Mouse (Mus musculus): ENCODE data around the gene Sel1l. TPM values are rescaled to one million over a fixed set of nuclear protein-coding genes. Genes with fewer than 3 reads are reported as not detected.

Gene Sel1l
- 63.2 and 64.6 TPM in 2 replicates for polyA plus RNA-seq (2016; fragmentation: Nextera tagmentation; extraction: Ambion mirVana)

DNA sequence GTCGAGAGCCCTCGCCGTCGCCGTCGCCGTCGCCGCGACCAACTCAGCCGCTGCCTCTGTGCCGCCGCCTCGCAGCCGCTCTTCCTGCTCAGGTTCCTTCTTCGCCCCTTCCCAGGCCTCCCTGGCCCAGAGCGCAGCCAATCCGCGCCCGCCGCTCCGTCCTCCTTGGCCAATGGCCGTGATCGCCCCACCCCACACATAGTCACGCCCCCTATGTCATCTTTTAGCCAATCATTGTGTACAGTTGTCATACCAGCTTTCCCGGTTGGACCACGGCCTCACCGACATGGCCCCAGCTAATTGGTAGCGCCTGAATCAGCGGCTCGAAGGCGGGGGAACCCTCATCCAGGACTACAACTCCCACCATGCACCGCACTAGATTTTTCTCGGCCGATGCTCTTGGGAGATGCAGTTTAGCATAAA lies at the start of gene Sel1l:
TSS of gene Sel1l (minus strand) at position 113 of the 423 bp plus-strand sequence.
- DNase-seq (ENCODE audit: low spot score): peak; percentile 97
- WGBS: 1% methylated on average over 35 of the region's 35 CpGs
- Histone ChIP-seq H3K9me3 (replicated peaks) (no peaks in the 10 kb centered on the region), H3K4me1 (peaks cover 32% of the 10 kb centered on the region), H3K27me3 (ENCODE audit: low read depth, poor library complexity, severe bottlenecking) (no peaks in the 10 kb centered on the region), H3K36me3 (peaks cover 2% of the 10 kb centered on the region), H3K27ac (replicated peaks) (peak within 1 kb of the TSS; percentile 87), H3K4me3 (peak within 1 kb of the TSS; percentile 83)

- H3K27ac ChIP-seq (replicated peaks): no peak overlapping the region
- no peak overlapping the region for H3K4me3 ChIP-seq
- no peak for DNase-seq (ENCODE audit: low spot score)
- no peaks in the 10 kb centered on the region for H3K27me3 ChIP-seq (ENCODE audit: low read depth, poor library complexity, severe bottlenecking)
- no peaks in the 10 kb centered on the region for H3K4me1 ChIP-seq
- 85% methylated on average over 9 of the region's 9 CpGs for WGBS
- no peaks in the 10 kb centered on the region for H3K9me3 ChIP-seq (replicated peaks)
- no peaks in the 10 kb centered on the region for H3K36me3 ChIP-seq
Observed at GRCm38 (mm10) chr12:91892622-91893560, 43.9 kb upstream of the Sel1l start.

- WGBS: 83% methylated on average over 13 of the region's 13 CpGs
Observed at GRCm38 (mm10) chr12:91880431-91880830, 31.5 kb upstream of the Sel1l start.

GRCm38 (mm10) chr12:91878912-91879250 lies 29.9 kb upstream of the Sel1l start:
- no peak for DNase-seq (ENCODE audit: low spot score)
- Histone ChIP-seq H3K4me3 (no peak overlapping the region), H3K4me1 (peaks cover 14% of the 10 kb centered on the region), H3K27me3 (ENCODE audit: low read depth, poor library complexity, severe bottlenecking) (no peaks in the 10 kb centered on the region), H3K36me3 (no peaks in the 10 kb centered on the region), H3K9me3 (replicated peaks) (no peaks in the 10 kb centered on the region), H3K27ac (replicated peaks) (no peak overlapping the region)
- 91% methylated on average over 8 of the region's 8 CpGs for WGBS

More at GRCm38 (mm10) chr12:91880431-91880830, 31.5 kb upstream of the Sel1l start:
- no peak for DNase-seq (ENCODE audit: low spot score)
- Histone ChIP-seq H3K27ac (replicated peaks) (no peak overlapping the region), H3K4me3 (no peak overlapping the region), H3K36me3 (no peaks in the 10 kb centered on the region), H3K9me3 (replicated peaks) (no peaks in the 10 kb centered on the region), H3K27me3 (ENCODE audit: low read depth, poor library complexity, severe bottlenecking) (no peaks in the 10 kb centered on the region), H3K4me1 (peaks cover 14% of the 10 kb centered on the region)

DNA sequence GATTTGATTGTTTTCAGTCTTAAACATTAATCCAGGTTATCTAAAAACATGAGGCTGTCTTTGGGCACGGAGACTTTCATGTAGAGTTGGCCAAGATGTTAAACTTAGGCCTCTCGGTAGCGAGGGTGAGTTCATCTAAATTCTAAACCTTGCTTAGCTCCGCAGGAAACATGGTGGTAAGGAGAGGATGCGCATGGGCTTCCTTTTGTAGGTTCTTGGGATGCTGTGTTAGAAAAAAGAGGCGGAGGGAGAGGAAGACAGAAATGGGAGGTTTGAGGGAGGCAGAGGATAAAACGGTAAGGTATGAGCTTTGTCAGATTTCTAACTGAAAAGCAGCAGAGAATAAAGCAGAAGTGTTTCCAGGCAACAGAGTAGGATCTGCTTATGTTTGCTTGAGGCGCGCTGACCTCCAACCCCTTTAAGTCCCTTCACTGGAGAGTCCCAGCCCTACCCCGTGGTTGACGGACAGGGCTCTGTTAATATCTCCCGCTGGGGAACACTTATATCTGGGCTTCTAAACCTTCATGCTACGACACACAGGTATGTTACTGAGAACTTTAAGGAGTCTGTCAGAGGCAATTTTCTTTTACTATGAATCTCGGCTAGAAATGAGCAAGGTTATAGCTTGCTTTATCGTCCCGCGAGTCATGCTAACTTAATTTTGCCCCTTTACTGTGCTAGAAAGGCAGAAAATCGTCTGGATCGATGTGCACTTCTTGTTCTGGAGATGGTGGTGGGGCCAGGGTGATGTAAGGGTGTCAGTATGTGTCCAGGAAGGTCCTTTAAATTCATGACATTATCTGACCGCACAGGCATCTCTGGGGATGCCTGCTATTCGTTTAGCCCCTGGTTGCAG lies 29.3 kb upstream of the Sel1l start:
- H3K36me3 ChIP-seq: no peaks in the 10 kb centered on the region
- no peak for DNase-seq (ENCODE audit: low spot score)
- no peak overlapping the region for H3K4me3 ChIP-seq
- H3K27ac ChIP-seq (replicated peaks): 0 out of 2 replicates have a peak overlapping the region, but pooled peaks have one; percentile 47
- peaks cover 14% of the 10 kb centered on the region for H3K4me1 ChIP-seq
- H3K27me3 ChIP-seq (ENCODE audit: low read depth, poor library complexity, severe bottlenecking): no peaks in the 10 kb centered on the region
- WGBS: 71% methylated on average over 21 of the region's 21 CpGs
- no peaks in the 10 kb centered on the region for H3K9me3 ChIP-seq (replicated peaks)

GRCm38 (mm10) chr12:91877646-91878045 lies 28.7 kb upstream of the Sel1l start:
- peaks cover 14% of the 10 kb centered on the region for H3K4me1 ChIP-seq
- DNase-seq (ENCODE audit: low spot score): peak; percentile 33
- WGBS: 51% methylated on average over 5 of the region's 5 CpGs
- no peaks in the 10 kb centered on the region for H3K36me3 ChIP-seq
- H3K27ac ChIP-seq (replicated peaks): 0 out of 2 replicates have a peak overlapping the region, but pooled peaks have one; percentile 47
- H3K9me3 ChIP-seq (replicated peaks): no peaks in the 10 kb centered on the region
- H3K27me3 ChIP-seq (ENCODE audit: low read depth, poor library complexity, severe bottlenecking): no peaks in the 10 kb centered on the region
- no peak overlapping the region for H3K4me3 ChIP-seq

- Histone ChIP-seq H3K27ac (replicated peaks) (no peak overlapping the region), H3K9me3 (replicated peaks) (no peaks in the 10 kb centered on the region), H3K4me3 (no peak overlapping the region), H3K27me3 (ENCODE audit: low read depth, poor library complexity, severe bottlenecking) (no peaks in the 10 kb centered on the region), H3K4me1 (no peaks in the 10 kb centered on the region), H3K36me3 (no peaks in the 10 kb centered on the region)
- 93% methylated on average over 11 of the region's 11 CpGs for WGBS
- DNase-seq (ENCODE audit: low spot score): no peak
Observed at GRCm38 (mm10) chr12:91870671-91871070, 21.7 kb upstream of the Sel1l start.

DNA sequence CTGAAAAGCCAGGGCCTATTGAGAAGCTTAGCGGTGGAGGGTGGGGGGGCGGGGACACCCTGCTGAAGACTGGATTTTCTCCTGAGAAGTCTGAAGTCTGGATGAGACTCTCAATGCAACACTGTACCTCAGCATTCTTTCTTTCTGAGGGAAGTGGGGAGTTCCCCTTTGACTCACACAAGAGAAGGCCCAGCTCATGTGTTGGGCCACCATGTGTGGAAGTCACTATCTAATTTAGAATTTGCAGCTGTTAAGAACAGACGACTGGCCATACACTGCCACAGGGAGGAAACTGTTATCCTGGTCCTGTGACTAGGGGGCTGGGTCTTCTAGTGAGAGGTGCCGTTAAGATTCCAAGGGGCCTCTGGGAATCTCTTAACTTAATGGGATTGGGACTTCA lies 20.4 kb upstream of the Sel1l start:
- Histone ChIP-seq H3K27ac (replicated peaks) (no peak overlapping the region), H3K9me3 (replicated peaks) (no peaks in the 10 kb centered on the region), H3K4me1 (no peaks in the 10 kb centered on the region), H3K27me3 (ENCODE audit: low read depth, poor library complexity, severe bottlenecking) (no peaks in the 10 kb centered on the region), H3K36me3 (no peaks in the 10 kb centered on the region), H3K4me3 (no peak overlapping the region)
- 66% methylated on average over 4 of the region's 4 CpGs for WGBS
- DNase-seq (ENCODE audit: low spot score): no peak

DNA sequence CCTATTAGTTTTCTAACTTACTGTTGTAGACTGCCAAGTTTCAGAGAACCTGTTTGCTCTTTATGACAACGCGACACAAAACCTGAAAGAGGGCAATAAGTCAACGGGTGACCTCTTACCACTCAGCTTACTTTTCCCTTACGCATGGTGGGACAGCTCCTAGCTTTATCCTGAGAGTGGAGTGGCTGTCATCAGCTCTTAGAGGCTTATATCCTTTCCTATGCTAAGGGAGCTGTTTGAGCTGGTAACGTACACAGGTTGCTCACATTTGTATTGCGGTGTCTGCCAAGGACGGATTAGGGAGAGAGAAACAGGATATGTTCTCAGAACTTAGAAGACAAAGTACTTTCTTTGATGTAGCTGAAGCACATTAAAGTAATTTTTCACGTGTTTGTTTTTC lies 5.4 kb upstream of the Sel1l start:
- H3K4me1 ChIP-seq: peaks cover 4% of the 10 kb centered on the region; the same call in 1 of the 2 replicates
- no peaks in the 10 kb centered on the region for H3K27me3 ChIP-seq (ENCODE audit: low read depth, poor library complexity, severe bottlenecking)
- no peak overlapping the region for H3K4me3 ChIP-seq
- DNase-seq (ENCODE audit: low spot score): no peak
- no peaks in the 10 kb centered on the region for H3K36me3 ChIP-seq
- no peak overlapping the region for H3K27ac ChIP-seq (replicated peaks)
- H3K9me3 ChIP-seq (replicated peaks): no peaks in the 10 kb centered on the region
- WGBS: 81% methylated on average over 8 of the region's 8 CpGs

- Histone ChIP-seq H3K4me1 (peaks cover 32% of the 10 kb centered on the region), H3K4me3 (peak overlapping the region; percentile 83), H3K9me3 (replicated peaks) (no peaks in the 10 kb centered on the region), H3K27me3 (ENCODE audit: low read depth, poor library complexity, severe bottlenecking) (no peaks in the 10 kb centered on the region), H3K27ac (replicated peaks) (peak overlapping the region; percentile 87), H3K36me3 (peaks cover 5% of the 10 kb centered on the region)
- DNase-seq (ENCODE audit: low spot score): peak; percentile 15
- 5% methylated on average over 33 of the region's 33 CpGs for WGBS
Observed at GRCm38 (mm10) chr12:91848394-91849044, 438 bp downstream of the Sel1l start.

DNA sequence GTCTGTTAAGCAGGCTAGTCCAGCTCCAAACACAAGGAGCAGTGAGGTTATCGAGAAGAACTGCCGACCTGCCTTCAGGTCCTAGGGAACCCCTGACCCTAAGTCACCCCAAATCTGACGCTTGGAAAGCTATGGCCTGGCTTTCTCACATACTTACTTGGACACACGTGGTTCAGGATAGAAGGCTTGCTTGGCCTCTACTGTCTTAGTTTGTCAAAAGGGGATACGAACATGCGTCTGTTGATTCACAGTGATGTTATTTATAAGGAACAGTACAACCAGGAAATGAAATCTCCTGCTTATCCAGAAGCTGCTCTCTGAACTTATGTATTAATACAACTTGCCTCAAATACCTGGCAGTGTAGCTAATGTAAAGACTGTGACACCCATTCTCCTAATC lies 2.9 kb downstream of the Sel1l start:
- H3K27ac ChIP-seq (replicated peaks): no peak overlapping the region
- H3K9me3 ChIP-seq (replicated peaks): no peaks in the 10 kb centered on the region
- no peaks in the 10 kb centered on the region for H3K27me3 ChIP-seq (ENCODE audit: low read depth, poor library complexity, severe bottlenecking)
- H3K4me1 ChIP-seq: peaks cover 32% of the 10 kb centered on the region
- WGBS: 90% methylated on average over 6 of the region's 6 CpGs
- peaks cover 24% of the 10 kb centered on the region for H3K36me3 ChIP-seq
- DNase-seq (ENCODE audit: low spot score): no peak
- no peak overlapping the region for H3K4me3 ChIP-seq

GRCm38 (mm10) chr12:91845393-91845792 lies 3.6 kb downstream of the Sel1l start:
- 85% methylated on average over 9 of the region's 9 CpGs for whole genome bisulfite sequencing
- no peak for DNase-seq (ENCODE audit: low spot score)
- H3K27ac ChIP-seq (replicated peaks): no peak overlapping the region
- H3K4me1 ChIP-seq: peaks cover 32% of the 10 kb centered on the region
- H3K4me3 ChIP-seq: no peak overlapping the region
- peaks cover 31% of the 10 kb centered on the region for H3K36me3 ChIP-seq
- H3K27me3 ChIP-seq (ENCODE audit: low read depth, poor library complexity, severe bottlenecking): no peaks in the 10 kb centered on the region
- no peaks in the 10 kb centered on the region for H3K9me3 ChIP-seq (replicated peaks)

All from midbrain, embryonic 10.5 days (tissue).